Mouse (Mus musculus) urinary bladder, adult 18-20 months (tissue): ENCODE measurements around the gene Trnp1.
"Not testable (repeated sequence)": the region's sequence is repeated elsewhere in the genome, so short reads cannot be mapped to it uniquely, and the experiment has no call there.

Experiments
- DNase-seq, 2 experiments: peaks; one replicate each; pipeline ENCODE4 v3.0.0; 2022; ENCODE audit warnings: low spot score in 2 of 2, mixed read lengths in 2 of 2

The Trnp1 gene

DNA sequence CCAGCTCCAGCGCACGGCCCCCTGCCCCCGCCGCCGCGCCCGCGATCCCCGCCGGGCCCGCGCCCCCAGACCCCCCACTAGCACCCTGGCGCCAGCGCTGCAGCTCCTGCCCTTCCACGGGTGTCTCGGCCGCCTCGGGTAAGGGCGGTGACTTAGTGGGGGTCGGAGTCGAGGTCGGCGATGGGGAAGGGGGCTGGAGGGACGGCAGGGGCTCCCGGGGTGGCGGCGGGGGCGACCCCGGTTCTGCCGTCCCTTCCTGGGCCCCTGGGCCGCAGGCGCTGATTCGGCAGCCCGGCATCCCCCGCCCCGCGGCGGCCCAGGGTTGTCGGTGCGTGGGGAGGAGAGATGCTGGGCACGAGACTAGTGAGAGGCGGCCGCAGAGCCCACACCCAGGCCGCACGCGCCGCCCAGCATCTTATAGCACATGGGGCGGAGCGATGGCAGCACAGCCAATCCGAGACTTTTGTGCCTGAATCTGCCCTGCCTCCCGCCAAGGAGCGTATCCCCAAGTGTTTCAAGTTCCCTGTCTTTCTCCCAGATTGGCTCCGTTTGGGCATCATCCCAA lies at the start of gene Trnp1:
Trnp1 (minus strand) TSS at position 391 of the 565 bp plus-strand sequence.
- peak; percentile 68 to 77 for DNase-seq

DNA sequence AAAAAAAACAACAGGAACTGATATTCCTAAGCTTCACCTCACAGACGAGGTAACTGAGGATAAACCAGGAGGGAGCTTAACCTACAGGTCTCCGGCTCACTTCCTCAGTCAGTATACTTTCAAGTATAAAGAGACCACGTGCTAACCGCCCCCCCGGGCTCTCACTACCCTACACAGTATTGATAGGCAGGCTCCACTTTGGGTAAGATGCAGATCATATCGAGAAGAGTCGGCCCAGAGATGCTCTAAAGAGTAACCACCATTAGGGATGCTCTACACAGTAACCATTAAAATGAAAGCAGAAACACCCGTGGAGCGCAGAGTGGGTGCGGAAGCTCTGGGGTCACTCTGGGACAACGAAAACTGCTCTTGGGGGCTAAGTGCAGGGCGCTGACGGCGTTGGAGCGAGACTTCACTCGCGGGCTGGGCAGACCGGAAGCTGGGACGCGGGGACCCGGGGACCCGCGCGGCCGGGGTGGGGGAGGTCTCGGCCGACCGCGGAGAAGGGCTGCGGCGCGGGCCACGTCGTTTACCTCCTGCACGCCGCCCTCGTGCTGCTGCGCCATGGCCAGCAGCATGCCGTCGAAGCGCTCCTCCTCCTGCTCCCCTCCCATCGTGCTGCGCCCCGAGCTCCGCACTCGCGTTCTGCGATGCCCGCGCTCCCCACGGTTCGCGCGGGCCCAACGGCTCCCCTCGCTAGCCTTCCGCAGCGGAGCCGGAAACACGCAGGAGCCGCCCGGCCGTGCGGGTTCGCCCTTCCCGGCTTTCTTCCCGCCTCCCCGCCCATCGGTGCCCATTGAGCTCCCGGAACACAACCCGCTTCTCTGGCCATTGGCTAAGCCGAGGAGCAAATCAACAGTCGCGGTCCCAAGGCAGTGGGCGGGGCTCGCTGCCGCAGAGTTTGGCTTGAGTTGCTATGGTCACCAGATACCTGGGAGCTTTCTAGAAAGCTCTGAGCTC lies 47.2 kb upstream of the Trnp1 start, which contains the start of gene Nudc:
Nudc (minus strand) TSS at position 725 of the 960 bp plus-strand sequence.
- DNase-seq = peak; percentile 81 to 96

DNA sequence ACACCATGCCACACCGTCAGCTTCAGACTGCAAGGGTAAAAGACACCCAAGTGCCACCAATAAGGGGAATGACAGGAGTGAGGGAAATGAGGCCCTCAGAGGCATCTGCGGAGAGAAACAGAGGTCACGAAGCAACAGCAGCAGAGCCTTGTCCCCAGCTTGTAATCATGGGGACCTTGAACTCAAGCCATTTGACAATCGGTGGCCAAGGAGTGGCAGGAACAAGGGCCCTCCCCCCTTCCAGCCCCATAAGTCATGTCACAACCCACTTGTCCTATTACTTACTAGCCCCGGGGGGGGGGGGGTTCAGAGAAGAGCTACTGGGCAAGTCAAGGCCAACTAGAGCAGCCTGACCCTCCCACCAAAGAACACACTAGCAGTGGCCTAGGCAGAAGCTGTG lies 38.3 kb upstream of the Trnp1 start:
- no peak for DNase-seq

DNA sequence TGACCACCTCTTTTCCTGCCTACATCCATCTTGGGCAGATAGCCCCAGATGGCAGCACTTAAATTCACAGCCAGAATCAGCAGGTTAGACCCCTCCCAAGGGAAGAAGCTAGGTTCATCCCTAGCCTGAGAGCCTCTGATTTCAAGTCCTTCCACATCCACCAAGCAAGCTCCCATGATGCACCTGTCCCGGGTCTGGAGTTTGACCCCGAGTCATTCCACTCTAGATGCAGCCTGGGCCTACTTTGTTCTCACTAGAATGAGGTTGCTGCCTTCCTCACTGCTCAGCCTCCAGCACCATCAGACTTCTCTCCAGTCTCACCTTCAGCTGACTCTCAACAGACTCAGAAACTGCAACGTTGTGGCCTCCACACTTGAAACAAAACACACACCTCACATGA lies 37.7 kb upstream of the Trnp1 start:
- no peak for DNase-seq

DNA sequence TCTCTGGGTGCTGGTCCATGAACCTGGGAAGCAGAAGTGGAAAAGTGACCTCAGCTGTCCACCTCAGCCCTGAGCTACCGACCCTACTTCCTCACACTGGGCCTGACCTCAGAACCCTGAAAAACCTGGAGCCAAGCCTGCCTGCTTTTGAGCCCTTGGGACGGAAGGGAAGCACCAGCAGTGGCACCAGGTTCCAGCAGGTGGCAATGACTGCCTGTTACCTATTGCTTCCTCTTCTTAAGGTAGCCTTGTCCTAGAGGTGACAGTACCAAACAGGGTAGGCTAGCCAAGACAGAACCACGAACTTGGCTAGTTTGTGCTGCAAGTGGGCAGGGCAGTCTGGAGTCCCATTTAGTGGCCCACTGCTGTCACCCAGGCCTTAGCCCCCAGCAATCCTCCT lies 34.4 kb upstream of the Trnp1 start:
- no peak for DNase-seq

DNA sequence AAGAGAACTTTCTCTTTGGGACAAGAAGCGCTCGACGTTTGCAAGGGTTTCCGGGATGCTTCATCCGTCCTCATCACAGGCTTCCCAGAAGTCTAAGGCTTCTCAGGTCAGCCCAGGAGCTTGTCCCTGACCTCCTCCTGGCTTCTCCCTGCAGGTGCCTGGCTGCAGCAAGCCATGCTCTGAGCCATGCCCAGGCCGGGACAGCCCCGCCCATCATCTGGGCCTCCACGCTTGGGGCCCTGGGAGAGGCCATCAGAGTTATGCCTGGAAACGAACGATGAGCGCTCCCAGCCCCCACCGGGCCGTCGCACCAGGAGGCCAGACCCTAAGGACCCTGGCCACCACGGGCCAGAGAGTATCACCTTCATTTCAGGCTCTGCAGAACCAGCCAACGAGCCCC lies 29.4 kb upstream of the Trnp1 start:
- DNase-seq = no peak

DNA sequence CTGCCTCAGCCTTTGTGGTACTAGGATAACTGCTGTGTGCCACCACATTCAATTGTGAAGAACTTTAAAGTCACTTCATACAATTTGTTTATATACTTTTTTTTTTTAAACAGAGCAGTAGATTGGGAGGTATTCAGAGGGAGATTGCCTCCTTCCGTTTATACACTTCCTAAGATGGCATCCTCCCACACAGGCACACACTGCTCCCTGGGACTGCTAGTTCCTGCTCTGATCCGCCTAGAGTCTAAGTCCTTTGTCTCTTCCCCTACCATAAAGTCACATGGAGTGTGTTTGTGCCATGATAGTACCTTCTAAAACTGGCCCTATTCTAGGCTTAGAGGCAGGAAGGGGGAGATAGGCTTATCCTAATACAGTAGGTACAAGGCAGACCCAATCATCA lies 23.2 kb upstream of the Trnp1 start:
- no peak for DNase-seq

DNA sequence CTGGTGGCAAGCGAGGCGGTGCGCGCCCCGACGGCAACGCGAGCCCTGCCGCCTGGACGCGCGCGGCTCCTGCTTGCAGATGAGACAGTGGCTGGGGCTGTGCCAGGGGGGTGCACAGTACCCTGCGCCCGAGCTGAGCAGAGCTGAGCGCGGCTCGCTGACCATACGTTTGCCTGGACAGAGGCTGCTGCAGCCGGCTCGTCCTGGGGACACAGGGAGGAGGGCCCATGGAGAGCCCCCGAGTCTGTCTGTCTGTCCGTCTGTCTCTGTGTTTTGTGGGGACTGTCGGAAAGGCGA lies 21.0 kb upstream of the Trnp1 start:
- DNase-seq = no peak

DNA sequence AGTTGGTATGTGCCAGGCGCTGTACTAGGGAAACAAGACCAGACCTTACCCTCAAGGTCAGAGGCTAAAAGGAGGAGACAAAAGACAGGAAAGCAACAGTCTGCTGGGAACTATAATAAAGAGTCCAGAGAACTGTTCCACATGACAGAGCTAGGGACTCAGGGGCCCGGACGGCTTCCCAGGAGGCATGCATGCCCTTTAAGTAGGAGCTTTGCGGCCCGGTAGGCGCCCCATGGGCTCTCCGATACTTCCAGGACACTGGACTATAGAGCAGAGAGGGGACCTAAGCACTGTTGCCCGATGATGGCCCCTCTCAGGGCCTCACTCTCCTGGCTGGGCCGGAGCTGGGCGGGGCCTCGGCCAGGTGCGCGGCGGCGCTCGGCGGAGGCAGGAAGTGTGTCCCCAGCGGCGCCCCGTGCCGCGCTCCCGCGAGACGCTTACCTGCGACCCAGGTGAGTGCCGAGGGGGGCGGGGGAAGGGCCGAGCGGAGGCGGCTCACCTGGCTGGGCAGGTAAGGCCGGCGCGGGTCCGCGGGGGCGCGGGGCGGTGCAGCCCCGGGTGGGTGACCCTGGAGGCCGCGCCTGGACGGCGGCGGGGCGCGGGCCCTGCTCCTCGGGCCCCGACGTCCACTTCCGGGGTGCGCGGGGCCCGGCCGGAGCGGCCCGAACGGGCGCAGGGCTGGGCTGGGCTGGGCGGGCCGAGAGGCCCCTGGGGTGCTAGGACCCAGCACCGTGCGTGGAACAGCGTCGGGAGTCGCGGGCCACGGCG lies 20.4 kb upstream of the Trnp1 start, which contains the start of gene Kdf1:
Kdf1 (plus strand) TSS at position 363 of the 768 bp plus-strand sequence.
- DNase-seq = peak; percentile 62 to 77

DNA sequence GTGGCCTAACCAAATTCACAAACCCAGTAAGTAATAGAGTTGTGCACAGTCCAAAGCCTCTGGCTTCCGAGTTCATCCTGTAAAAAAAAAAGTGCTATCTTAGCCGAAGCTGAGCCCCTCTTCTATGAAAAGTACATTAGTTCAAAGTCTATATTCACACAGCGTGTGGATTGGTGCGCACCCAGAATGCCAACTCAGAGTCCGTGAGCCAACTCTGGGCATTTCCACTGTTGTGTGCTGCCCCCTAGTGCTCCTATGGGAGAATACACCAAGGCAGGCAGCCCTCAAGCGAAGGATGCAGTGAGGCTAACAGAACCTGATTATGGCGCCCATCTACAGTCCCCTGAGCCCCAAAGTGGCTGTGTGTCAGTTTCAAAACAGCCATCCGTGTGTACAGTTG lies 14.6 kb upstream of the Trnp1 start:
- peak; percentile 46 to 59 for DNase-seq

DNA sequence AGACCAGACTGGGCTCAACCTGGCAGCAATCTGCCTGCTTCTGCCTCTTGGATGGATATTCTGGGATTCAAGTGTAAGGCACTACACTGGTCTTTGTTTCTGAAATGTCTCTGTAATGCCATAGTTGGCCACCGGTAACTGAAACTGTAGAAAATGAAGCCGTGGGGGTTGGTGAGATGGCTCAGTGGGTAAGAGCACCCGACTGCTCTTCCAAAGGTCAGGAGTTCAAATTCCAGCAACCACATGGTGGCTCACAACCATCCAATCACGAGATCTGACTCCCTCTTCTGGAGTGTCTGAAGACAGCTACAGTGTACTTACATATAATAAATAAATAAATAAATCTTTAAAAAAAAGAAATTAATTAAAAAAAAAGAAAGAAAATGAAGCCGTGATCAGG lies 14.2 kb upstream of the Trnp1 start:
- not testable (repeated sequence) for DNase-seq

DNA sequence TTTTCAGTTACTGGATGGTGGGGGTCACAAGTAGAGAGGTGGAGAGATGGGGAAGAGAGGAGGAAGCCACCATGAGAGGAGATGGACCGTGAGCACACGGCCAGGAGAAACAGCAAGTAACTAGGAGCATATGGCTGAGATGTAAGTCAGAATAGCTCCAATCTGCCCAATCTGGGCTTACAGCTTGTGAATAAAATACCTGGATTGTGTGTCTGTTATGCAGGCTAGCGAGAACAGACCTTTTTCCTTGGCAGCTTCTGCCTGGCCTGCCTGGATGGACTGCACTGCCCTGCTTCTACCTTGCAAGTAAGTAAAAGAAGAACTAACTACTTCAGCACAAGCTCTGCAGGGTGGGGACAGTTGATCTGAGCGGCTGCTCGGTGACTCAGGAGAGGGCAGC lies 12.7 kb upstream of the Trnp1 start:
- no peak for DNase-seq

DNA sequence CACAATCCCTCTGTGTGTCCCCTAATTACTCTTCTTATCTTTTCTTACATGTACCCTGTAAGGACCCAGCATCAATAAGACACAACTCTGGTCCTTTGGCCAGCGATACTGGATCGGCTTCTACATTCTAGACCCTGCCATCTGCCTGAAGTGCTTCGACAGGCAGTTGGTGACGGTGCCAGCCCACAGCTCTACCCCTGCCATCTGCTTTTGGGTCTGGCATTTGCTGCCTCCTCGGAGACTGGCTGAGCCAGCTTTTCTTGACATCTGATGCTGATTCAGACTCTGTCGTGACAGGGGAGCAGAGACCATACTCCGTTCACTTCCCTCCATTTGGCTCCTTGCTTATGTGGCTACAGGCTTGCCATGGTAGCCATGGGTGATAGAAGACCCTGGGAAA lies 10.6 kb upstream of the Trnp1 start:
- DNase-seq = no peak

DNA sequence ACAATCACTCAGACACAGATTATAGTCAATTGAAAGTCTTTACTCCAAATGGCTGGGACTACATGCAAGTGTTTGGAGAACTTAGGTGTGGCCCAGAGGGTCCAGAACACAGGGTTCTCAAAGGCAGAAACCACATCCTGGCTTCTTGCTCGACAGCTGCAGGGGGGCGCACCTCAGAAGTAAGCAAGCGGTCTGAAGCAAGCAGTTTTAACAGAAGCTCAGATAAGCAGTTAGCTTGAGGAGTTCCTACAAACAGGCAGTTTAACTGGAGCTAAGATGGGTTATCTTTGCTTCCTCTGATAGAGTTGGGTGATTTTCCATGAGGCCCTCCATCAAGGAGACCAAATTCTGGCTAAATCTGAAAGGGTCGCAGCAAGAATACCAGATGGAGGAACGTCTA lies 8.2 kb upstream of the Trnp1 start:
- no peak for DNase-seq

DNA sequence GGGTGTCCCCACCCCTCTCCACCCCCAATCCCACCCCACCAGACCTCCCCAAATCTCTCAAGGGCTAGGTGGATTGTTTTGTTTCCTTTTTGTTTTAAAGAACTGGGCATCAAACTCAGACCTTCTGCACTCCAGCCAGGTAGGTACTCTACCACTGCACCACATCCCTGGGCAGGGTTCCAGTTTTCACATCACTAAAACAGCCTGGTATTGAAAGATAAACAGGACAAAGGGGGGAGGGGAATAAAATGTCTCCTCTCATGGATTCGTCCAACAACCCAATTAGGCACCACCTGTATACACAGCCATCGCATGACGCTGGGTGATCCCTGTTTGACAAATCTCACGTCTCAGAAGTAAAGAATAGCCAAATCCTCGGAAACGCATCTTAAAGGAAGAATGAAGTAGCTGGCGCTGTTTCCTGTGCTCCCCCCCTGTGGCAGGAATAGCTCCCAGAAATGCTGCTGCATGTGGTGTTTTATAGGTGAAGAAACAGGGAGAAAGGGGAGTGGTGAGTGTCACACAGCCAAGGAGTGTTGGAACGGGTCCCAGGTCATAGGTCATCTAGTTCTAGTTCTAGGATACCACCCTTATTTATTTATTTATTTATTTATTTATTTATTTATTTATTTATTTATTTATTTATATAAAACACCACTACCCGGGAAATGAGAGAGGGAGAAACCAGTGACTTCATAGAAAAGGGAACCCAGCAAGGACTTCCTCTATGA lies 6.6 kb upstream of the Trnp1 start:
- DNase-seq = no peak

DNA sequence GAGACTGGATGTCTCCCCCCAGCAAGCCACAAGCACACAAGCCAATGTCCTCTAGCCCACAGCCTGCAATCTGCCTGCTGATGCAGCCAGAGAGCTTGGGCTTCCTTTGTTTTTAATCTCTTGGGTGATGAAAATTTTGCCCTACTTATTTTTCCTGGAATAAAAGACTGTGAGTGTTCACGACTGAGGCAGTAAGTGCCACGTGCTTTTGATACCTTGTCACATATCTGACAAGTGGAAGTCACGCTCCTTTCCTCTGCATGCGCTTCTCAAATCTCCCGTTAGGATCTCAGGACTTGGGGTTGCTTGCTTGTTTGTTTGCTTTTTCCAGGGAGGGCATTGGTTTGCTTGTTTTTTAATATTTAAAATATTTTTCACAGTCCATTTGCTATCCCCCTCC lies 6.0 kb upstream of the Trnp1 start:
- no peak for DNase-seq

DNA sequence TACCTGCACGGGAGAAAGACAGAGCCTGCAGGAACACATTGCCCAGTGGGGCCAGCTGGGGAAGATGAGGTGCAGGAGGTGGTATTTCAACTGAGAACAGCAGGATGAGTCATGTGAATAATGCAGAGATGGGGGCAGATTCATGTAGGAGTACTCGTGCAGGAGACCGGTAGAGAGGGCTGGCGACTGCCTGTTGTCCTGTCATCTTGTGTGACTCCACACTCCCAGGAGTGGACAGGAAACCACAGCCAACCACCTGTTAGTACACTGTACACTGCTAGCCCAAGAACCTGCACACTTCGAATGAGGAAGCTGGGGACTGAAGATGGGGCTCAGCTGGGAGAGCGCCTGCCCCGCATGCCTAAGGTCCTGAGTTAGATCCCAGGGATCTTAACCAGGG lies 3.2 kb upstream of the Trnp1 start:
- no peak for DNase-seq

DNA sequence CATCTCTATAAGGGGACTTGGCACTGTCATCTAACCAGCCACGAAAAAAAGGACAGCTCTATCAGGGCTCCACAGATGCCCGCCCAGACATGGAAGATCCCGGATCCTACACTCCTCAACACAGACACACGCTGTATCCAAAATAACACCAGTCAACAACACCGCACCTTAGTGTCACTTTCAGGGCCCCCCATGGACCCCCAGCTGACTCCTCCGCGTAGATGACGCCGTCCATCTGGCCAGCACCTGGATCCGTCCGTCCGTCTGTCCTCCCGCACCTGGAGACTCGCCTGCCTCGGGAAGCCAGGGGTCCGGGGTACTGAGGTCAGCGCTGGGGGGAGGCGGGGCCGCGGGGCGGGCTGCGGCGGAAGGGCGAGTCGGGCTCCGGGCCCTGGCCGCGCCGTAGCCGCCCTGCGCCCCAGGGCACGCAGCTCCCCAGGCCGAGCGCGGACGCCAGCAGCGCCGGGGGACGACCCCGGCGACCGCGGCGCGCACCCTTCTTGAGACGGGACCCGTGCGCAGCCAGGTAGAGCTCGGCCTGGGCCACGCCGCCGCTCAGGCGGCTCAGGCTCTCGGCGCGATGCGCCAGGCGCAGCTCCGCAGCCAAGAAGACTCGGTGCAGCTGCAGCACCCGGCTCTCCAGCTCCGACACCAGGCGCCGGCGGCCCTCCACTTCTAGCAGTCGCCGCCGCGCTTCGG lies 740 bp downstream of the Trnp1 start:
- DNase-seq = no peak

DNA sequence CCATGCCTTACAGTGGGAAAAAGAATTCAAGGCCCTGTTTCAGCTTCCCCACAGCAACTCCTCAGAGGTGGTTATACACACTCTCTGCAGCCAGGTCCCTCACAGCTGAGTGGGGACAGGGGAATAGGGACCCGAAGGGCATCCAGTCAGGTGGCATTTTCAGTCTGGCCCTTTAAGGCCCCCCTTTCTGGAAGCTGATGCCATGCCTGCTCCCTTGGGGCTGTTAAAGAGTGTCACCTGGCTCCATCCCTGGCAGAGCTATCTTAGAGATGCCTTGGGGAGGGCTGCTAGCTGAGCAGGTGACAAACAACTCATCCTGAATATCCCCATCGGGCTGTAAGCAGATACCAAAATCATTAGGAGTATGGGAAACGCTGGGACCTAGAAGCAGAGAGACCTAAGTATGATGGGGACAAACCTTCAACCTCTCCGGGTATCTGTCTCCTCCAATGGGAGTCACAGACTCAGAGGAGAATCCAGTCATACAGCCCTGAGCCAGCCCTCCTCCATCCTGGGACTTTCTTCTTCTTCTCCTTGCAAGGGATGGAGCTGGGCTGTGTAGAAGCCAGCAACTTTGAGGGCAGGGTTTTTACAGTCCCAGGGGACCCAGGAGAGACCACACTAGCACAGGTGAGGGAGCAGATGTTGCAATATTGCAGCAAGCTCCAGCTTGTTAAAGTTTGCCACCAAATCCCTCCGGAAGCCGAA lies 1.5 kb downstream of the Trnp1 start:
- DNase-seq = no peak

DNA sequence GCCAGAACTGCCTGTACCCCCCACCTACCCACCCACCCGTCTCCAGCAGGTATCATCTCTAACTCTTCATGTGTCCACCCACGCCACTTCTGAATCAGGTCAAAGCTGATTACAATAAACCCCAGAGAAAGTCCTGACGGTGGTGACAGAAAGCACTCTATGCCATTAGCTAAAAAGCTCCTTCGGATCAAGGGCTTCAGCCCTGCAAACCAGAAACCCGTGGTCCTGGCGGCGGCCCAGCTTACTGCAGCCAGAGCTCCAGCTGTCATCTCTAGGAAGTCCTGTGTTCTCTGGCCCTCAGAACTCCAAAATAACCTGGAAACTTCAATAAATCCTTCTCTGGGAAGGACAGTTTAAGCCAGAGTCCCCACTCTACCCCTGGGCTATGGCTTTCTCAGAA lies 2.6 kb downstream of the Trnp1 start:
- no peak for DNase-seq

DNA sequence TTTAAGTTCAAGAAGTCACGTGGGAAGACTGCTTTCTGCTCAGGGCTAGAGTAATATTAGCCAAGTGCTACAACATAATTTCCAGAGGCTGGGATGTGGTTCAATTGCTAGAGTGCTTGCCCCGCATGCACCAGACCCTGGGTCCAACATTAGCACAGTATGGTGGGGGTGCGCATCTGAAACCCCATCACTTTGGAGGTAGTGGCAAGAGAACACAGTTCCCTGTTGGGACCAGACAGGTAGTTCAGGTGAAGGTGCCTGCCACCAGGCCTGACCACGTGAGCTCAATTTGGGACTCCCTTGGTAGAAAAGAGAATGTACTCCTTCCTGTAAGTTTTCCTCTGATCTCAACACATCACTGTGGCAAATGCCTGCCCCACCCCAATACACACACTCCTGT lies 3.5 kb downstream of the Trnp1 start:
- no peak for DNase-seq
